Mouse (Mus musculus) midbrain, embryonic 14.5 days (tissue): ENCODE measurements at regions not wholly inside any gene's neighbourhood (a gene's known extent, or its start where the extent isn't known, plus 50 kb on each side); places are given as distances from the start of the nearest gene placed in this dataset.

Source experiments
- ATAC-seq: fragments of 200-750 bp; cut with Nextera tagmentation; 2 replicates; pipeline ENCODE4 v1.8.0; 2017; ENCODE audit warnings: moderate number of reproducible peaks, moderate library complexity; ENCODE audit not compliant: low FRiP score, low TSS enrichment
- DNase-seq: peaks from one replicate; pipeline ENCODE4 v3.0.0-alpha.2; 2015
- H3K27ac ChIP-seq: fragments of 300-500 bp; sonication (generic); replicated peaks from 2 replicates; pipeline ENCODE4 v1.5.1; 2014; ENCODE audit warnings: mild to moderate bottlenecking, low read depth, low read length, moderate library complexity
- H3K27me3 ChIP-seq: fragments of 300-500 bp; sonication (generic); 2 replicates; pipeline ENCODE4 v1.6.1; 2014; ENCODE audit warnings: low read length, control low read depth, mixed read lengths; ENCODE audit not compliant: control insufficient read depth, insufficient read depth
- H3K36me3 ChIP-seq: fragments of 300-500 bp; sonication (generic); 2 replicates; pipeline ENCODE4 v1.6.1; 2014; ENCODE audit warnings: low read length, control low read depth; ENCODE audit not compliant: control insufficient read depth, insufficient read depth
- H3K4me1 ChIP-seq: fragments of 300-500 bp; sonication (generic); 2 replicates; pipeline ENCODE4 v1.6.1; 2014; ENCODE audit warnings: mild to moderate bottlenecking, antibody characterized with exemption, low read length, control low read depth; ENCODE audit not compliant: control insufficient read depth, insufficient read depth
- H3K4me2 ChIP-seq: fragments of 300-500 bp; sonication (generic); 2 replicates; pipeline ENCODE4 v1.6.1; 2014; ENCODE audit warnings: mild to moderate bottlenecking, low read length, moderate library complexity
- H3K4me3 ChIP-seq: fragments of 300-500 bp; sonication (generic); replicated peaks from 2 replicates; pipeline ENCODE4 v1.5.1; 2014; ENCODE audit warnings: low read depth, low read length
- H3K9ac ChIP-seq: fragments of 300-500 bp; sonication (generic); replicated peaks from 2 replicates; pipeline ENCODE4 v1.6.1; 2014; ENCODE audit warnings: mild to moderate bottlenecking, low read length, moderate library complexity
- H3K9me3 ChIP-seq: fragments of 300-500 bp; sonication (generic); 2 replicates; pipeline ENCODE4 v1.6.1; 2016; ENCODE audit warnings: low read length, control low read depth, mixed read lengths; ENCODE audit not compliant: control insufficient read depth
- WGBS: fragments of 180-500 bp; shearing (Covaris S2); extraction: QIAGEN DNeasy Blood & Tissue Kit; methylation state at CpG from one replicate; pipeline ENCODE4 v1.1.7; 2014; 5-methylcytosine and 5-hydroxymethylcytosine counted together

GRCm38 (mm10) chr4:153298277-153298676, 184.3 kb downstream of the Ajap1 start:
- H3K36me3 ChIP-seq: no peaks in the 10 kb centered on the region
- H3K4me1 ChIP-seq: peaks cover 12% of the 10 kb centered on the region; the same call in 1 of the 2 replicates
- no peak overlapping the region for H3K9ac ChIP-seq
- no peak overlapping the region for H3K27ac ChIP-seq
- H3K4me2 ChIP-seq: no peak overlapping the region
- ATAC-seq (no peak), DNase-seq (no peak)
- no peak overlapping the region for H3K4me3 ChIP-seq
- no peaks in the 10 kb centered on the region for H3K27me3 ChIP-seq
- H3K9me3 ChIP-seq: no peaks in the 10 kb centered on the region
- WGBS: 93% methylated on average over 5 of the region's 5 CpGs

GRCm38 (mm10) chr4:153294828-153295227, 187.8 kb downstream of the Ajap1 start:
- ATAC-seq (no peak), DNase-seq (no peak)
- no peak overlapping the region for H3K9ac ChIP-seq
- WGBS: 21% methylated on average over 6 of the region's 6 CpGs
- H3K36me3 ChIP-seq: no peaks in the 10 kb centered on the region
- no peak overlapping the region for H3K27ac ChIP-seq
- H3K4me3 ChIP-seq: no peak overlapping the region
- H3K4me2 ChIP-seq: no peak overlapping the region
- H3K4me1 ChIP-seq: peaks cover 18% of the 10 kb centered on the region; the same call in 1 of the 2 replicates
- H3K27me3 ChIP-seq: no peaks in the 10 kb centered on the region
- H3K9me3 ChIP-seq: no peaks in the 10 kb centered on the region

- Histone ChIP-seq H3K9me3 (no peaks in the 10 kb centered on the region), H3K27me3 (no peaks in the 10 kb centered on the region), H3K9ac (no peak overlapping the region), H3K27ac (no peak overlapping the region), H3K4me3 (no peak overlapping the region), H3K36me3 (no peaks in the 10 kb centered on the region), H3K4me2 (no peak overlapping the region), H3K4me1 (peaks cover 18% of the 10 kb centered on the region; the same call in 1 of the 2 replicates)
- no peak for DNase-seq
- ATAC-seq: no peak
- WGBS: 33% methylated on average over 3 of the region's 3 CpGs
Observed at GRCm38 (mm10) chr4:153293137-153293536, 189.5 kb downstream of the Ajap1 start.

GRCm38 (mm10) chr4:153288362-153288761, 194.2 kb downstream of the Ajap1 start:
- 80% methylated on average over 8 of the region's 8 CpGs for WGBS
- H3K27ac ChIP-seq: no peak overlapping the region
- no peak overlapping the region for H3K4me2 ChIP-seq

GRCm38 (mm10) chr4:153284209-153284608, 198.4 kb downstream of the Ajap1 start:
- H3K27me3 ChIP-seq: no peaks in the 10 kb centered on the region
- H3K27ac ChIP-seq: no peak overlapping the region
- ATAC-seq: no peak
- WGBS: 95% methylated on average over 5 of the region's 5 CpGs
- DNase-seq: no peak
- no peaks in the 10 kb centered on the region for H3K36me3 ChIP-seq
- H3K9me3 ChIP-seq: no peaks in the 10 kb centered on the region; the same call in 1 of the 2 replicates
- H3K4me2 ChIP-seq: no peak overlapping the region
- H3K9ac ChIP-seq: no peak overlapping the region
- H3K4me3 ChIP-seq: no peak overlapping the region
- H3K4me1 ChIP-seq: no peaks in the 10 kb centered on the region

More at GRCm38 (mm10) chr4:153288362-153288761, 194.2 kb downstream of the Ajap1 start:
- Histone ChIP-seq H3K4me1 (peaks cover 6% of the 10 kb centered on the region; the same call in 1 of the 2 replicates), H3K9ac (no peak overlapping the region), H3K4me3 (no peak overlapping the region), H3K36me3 (no peaks in the 10 kb centered on the region), H3K27me3 (no peaks in the 10 kb centered on the region), H3K9me3 (no peaks in the 10 kb centered on the region; the same call in 1 of the 2 replicates)
- ATAC-seq: no peak
- DNase-seq: no peak

GRCm38 (mm10) chr4:153276571-153276970, 206.0 kb downstream of the Ajap1 start:
- 59% methylated on average over 5 of the region's 5 CpGs for WGBS
- H3K9ac ChIP-seq: no peak overlapping the region
- no peaks in the 10 kb centered on the region for H3K4me1 ChIP-seq
- no peak overlapping the region for H3K27ac ChIP-seq
- no peak for ATAC-seq
- H3K9me3 ChIP-seq: no peaks in the 10 kb centered on the region
- no peaks in the 10 kb centered on the region for H3K27me3 ChIP-seq
- H3K4me3 ChIP-seq: no peak overlapping the region
- no peak overlapping the region for H3K4me2 ChIP-seq
- no peak for DNase-seq
- no peaks in the 10 kb centered on the region for H3K36me3 ChIP-seq

- Histone ChIP-seq H3K4me1 (peaks cover 8% of the 10 kb centered on the region; the same call in 1 of the 2 replicates), H3K9me3 (no peaks in the 10 kb centered on the region), H3K4me3 (no peak overlapping the region), H3K36me3 (no peaks in the 10 kb centered on the region), H3K27me3 (no peaks in the 10 kb centered on the region), H3K27ac (no peak overlapping the region), H3K9ac (no peak overlapping the region), H3K4me2 (no peak overlapping the region)
- 51% methylated on average over 5 of the region's 5 CpGs for WGBS
- DNase-seq (no peak), ATAC-seq (no peak)
Observed at GRCm38 (mm10) chr4:153271376-153271775, 211.2 kb downstream of the Ajap1 start.

- Histone ChIP-seq H3K36me3 (no peaks in the 10 kb centered on the region), H3K9me3 (peaks cover 3% of the 10 kb centered on the region; the same call in 1 of the 2 replicates), H3K27ac (no peak overlapping the region), H3K4me1 (no peaks in the 10 kb centered on the region), H3K4me2 (no peak overlapping the region), H3K4me3 (no peak overlapping the region), H3K27me3 (no peaks in the 10 kb centered on the region), H3K9ac (no peak overlapping the region)
- no peak for ATAC-seq
- 82% methylated on average over 15 of the region's 15 CpGs for WGBS
- no peak for DNase-seq
Observed at GRCm38 (mm10) chr4:153263216-153263805, 219.3 kb downstream of the Ajap1 start.

GRCm38 (mm10) chr4:153260941-153261557, 221.6 kb downstream of the Ajap1 start:
- DNase-seq (no peak), ATAC-seq (no peak)
- H3K4me3 ChIP-seq: no peak overlapping the region
- peaks cover 3% of the 10 kb centered on the region; the same call in 1 of the 2 replicates for H3K9me3 ChIP-seq
- H3K27ac ChIP-seq: no peak overlapping the region
- WGBS: 84% methylated on average over 14 of the region's 14 CpGs
- no peaks in the 10 kb centered on the region for H3K36me3 ChIP-seq
- H3K4me1 ChIP-seq: no peaks in the 10 kb centered on the region
- H3K9ac ChIP-seq: no peak overlapping the region
- no peak overlapping the region for H3K4me2 ChIP-seq
- H3K27me3 ChIP-seq: no peaks in the 10 kb centered on the region
